Mouse (Mus musculus): ENCODE data around the gene Kifc5b.
"Not testable (repeated sequence)": the region's sequence is repeated elsewhere in the genome, so short reads cannot be mapped to it uniquely, and the experiment has no call there.

The Kifc5b gene

DNA sequence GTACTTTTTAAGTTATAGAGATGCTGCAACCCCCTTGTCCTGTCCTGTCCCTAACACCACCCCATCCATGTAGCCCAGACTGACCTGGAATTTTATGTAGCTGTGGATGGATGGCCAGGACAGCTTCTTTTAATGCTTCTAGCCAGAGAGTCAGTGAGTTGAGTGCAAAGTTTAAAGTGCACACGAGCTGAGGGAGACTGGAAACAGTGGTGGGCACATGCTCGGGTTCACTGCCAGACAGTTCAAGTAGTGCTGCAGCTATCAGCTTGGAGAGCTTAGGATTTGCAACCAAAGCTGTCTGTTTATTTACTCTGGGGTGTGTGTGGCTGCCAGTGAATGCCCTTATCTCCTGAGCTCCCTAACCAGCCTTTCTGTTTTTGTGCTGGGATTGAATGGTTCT is 2.6 kb downstream of the Kifc5b start:
- not testable (repeated sequence) for DNase-seq (ENCODE audit: low read depth)

DNA sequence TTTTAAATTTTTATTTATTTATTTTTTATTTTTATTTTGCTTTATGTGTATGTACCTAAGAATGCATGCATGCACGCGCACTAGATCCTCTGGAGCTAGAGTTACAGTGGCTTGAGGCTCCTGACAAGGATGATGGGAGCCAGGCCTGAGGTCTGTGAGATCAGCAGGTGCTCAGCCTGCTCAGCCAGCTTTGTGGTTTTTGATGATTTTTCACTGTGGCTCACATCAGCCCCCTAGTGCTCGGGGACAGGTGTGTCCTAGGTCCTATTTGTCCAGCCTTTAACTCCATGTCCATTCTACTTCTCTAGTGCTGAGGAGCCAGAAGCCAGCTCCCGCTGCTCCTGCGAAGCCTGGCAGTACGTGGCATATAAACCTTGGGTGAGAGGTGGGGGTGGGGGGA is 5.5 kb downstream of the Kifc5b start:
- not testable (repeated sequence) for DNase-seq (ENCODE audit: low read depth)

- DNase-seq (ENCODE audit: low read depth), result not testable (repeated sequence)
Measured at GRCm38 (mm10) chr17:26925414-26925813, 8.5 kb downstream of the Kifc5b start.

DNA sequence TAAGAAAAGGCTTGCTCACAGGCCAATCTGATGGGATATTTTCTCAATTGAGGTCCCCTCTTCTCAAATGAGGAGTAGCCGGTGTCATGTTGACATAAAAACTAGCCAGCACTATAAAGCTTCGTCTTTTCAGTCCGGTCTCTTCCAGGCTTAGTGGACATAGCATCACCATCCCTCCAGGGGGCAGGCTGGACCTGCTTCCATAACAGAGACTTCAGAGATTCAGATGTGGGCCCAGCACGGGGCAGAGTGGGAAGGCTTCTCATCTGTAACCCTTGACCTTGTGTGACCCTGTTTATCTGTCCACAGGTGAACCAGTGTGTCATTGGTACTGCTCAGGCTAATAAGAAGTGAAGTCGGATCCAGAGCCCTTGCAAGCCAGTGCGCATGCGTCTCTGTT is 14.9 kb downstream of the Kifc5b start:
- not testable (repeated sequence) for DNase-seq (ENCODE audit: low read depth)

DNA sequence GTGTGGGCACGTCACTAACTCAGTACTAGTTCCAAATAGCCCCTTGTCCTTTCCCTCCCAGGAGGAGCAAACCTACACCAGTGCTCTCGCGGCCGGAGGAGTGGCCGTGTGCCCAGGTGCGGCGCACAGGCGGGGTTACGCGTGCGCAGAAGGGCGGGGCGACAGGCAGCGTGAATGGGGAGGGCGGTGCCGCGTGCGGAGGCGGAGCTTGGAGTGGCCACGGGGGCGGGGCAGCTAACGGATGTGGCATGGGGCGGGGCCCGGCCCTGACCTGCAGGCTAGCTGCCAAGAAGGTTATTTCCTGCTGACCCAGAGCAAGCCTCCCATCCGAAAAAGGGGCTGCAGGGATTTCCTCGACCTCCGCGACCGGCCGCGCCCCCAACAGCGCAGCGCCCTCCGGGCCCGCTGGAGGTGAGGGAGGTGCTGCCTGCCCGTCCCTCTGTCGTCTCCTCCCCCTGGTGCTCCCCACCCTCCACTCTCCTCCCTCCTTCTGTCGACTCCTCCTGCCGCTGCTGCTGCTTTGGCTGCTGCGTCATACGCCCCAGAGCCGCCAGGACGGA is 16.0 kb downstream of the Kifc5b start, which contains the start of gene Phf1:
Gene Phf1, plus strand, starts transcription at position 214 of the 560 bp plus-strand sequence.
- peak; percentile 81 for DNase-seq (ENCODE audit: low read depth)

GRCm38 (mm10) chr17:26933419-26933818 is 16.5 kb downstream of the Kifc5b start:
- no peak for DNase-seq (ENCODE audit: low read depth)

DNA sequence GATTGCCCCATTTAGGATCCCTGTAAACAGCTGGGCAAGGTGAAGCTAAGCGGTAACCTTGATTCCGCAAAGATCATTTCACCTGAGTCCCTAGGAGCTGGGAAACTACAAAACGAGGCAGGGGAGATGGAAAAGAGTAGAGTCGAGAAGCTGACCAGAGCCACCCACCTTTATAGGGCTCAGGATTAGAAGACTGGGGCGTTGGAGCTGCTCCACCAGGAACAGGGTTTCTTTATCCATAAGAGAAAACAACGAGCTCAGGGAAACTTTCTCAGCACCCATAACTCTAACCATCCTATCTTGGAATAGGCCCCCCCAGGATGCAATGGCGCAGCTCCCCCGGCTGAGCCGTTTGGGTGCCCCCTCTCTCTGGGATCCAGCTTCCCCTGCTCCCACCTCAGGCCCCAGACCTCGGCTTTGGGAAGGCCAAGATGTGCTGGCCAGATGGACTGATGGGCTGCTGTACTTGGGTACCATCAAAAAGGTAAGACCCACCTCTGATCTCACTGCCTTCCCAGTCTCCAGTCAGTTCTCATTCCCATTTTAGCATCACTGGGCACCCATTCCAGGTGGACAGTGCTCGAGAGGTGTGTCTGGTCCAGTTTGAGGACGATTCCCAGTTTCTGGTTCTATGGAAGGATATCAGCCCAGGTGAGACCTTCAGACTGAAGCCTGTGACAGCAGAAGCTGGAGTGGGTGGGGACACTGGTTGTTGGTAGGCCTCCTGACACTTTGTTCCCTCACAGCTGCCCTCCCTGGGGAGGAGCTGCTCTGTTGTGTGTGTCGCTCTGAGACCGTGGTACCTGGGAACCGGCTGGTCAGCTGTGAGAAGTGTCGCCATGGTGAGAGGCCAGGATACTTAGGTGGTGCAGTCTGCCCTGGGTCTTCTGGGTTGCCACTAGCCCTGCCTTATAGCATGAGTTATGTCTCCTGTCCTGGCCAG is 17.3 kb downstream of the Kifc5b start:
- no peak for DNase-seq (ENCODE audit: low read depth)

- no peak for DNase-seq (ENCODE audit: low read depth)
Measured at GRCm38 (mm10) chr17:26935027-26935426, 18.1 kb downstream of the Kifc5b start.

DNA sequence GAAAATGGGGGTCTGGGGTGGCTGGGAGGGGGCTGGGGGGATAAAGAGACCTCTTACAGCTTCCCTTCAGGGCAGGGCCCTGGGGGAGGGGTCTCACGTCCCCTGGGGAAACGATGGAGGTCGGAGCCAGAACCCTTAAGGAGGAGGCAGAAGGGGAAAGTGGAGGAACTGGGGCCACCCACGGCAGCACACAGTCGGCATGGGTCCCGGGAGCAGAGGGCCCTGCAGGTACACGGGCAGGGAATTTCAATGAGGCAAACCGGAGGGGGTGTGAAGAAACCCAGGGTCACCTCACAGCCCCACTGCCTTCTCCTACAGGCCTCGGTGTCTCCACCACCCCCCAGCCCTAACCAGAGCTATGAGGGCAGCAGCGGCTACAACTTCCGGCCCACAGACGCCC is 19.6 kb downstream of the Kifc5b start:
- no peak for DNase-seq (ENCODE audit: low read depth)

DNA sequence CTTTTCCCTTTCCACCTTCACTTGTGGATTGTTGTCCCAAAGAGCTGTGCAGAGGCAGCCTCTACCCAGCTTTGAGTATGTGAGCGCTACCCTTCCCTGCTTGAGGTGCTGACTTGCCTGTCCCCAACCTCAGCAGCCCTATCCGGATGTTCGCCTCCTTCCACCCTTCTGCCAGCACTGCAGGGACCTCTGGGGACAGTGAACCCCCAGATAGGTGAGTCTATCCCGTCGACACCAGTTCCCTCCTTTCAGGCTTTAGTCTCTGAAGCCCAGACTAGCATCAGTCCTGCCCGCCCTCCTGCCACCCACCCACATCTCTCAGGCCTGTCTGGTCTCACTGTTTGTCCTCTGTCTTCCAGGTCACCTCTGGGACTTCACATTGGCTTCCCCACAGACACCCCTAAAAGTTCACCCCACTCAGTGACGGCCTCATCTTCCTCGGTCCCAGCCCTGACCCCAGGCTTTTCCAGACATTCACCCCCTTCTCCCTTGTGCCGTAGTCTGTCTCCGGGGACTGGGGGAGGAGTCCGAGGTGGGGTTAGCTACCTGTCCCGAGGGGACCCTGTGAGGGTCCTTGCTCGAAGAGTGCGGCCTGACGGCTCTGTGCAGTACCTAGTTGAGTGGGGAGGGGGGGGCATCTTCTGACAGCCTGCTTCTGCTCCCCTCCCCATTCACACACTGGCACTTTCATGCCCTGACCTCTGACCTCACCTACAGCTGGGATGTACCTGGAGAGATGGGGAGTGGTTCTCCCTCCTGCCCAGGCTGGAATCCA is 20.2 kb downstream of the Kifc5b start:
- no peak for DNase-seq (ENCODE audit: low read depth)

- DNase-seq (ENCODE audit: low read depth), result no peak
Measured at GRCm38 (mm10) chr17:26937883-26938695, 21.2 kb downstream of the Kifc5b start.

GRCm38 (mm10) chr17:26938731-26939130 is 21.8 kb downstream of the Kifc5b start:
- DNase-seq (ENCODE audit: low read depth), result no peak

DNA sequence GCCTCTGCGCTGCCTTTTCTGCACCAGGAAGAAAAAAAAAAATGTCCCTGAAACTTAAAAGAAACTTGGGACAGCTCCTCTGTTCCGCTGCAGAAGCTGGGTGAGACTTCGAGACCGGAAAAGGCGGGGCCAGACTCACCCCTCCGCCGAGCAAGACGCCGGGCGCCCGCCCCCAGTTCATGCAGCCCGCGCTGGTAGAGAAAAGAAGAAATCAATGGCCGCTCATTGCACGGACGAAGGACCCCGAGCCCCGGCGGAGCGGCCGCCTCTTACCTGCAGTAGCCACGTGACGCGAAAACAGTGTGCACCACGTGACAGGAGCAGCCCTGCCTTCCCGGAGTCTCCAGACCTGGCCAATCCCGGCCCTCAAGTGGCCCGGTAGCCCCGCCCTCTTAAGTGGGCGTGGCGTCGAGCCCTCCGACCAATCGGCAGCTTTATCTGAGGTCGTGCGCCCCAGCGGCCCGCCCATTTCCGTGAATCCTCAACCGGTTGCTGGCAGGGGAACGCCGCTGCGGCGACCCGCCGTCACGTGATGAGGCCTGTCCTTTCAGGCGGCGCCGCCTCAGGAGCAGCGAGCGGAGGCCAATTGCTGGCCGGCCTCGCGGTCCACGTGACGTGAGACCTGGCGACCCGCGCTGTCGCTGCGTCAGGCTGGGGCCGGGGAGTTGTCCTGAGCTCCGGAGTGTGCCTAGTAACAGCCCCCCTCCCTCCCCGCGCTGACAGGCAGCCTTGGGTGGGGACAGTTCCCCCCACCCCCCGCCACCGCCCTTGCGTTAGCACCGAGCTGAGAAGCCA is 22.5 kb downstream of the Kifc5b start, which contains the start of gene Cuta:
Gene Cuta, minus strand, starts transcription at position 392 of the 795 bp plus-strand sequence.
- peak; percentile 99 for DNase-seq (ENCODE audit: low read depth)

DNA sequence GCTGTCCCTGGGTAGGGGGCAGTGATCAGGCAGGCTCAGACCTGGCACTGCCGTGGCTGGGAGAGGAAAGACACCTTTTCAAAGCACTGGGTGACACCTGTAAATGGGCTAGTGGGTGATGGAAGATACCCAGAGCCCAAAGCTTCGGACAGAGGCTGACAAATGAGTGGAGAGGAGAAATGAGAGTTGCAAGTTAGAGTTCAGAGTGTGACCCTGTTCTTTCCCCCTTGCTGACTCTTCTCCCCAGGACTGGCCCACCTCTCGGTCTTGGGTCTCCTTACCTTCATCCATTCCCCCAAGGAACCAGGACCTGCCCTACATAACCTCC is 23.0 kb downstream of the Kifc5b start:
- no peak for DNase-seq (ENCODE audit: low read depth)

DNA sequence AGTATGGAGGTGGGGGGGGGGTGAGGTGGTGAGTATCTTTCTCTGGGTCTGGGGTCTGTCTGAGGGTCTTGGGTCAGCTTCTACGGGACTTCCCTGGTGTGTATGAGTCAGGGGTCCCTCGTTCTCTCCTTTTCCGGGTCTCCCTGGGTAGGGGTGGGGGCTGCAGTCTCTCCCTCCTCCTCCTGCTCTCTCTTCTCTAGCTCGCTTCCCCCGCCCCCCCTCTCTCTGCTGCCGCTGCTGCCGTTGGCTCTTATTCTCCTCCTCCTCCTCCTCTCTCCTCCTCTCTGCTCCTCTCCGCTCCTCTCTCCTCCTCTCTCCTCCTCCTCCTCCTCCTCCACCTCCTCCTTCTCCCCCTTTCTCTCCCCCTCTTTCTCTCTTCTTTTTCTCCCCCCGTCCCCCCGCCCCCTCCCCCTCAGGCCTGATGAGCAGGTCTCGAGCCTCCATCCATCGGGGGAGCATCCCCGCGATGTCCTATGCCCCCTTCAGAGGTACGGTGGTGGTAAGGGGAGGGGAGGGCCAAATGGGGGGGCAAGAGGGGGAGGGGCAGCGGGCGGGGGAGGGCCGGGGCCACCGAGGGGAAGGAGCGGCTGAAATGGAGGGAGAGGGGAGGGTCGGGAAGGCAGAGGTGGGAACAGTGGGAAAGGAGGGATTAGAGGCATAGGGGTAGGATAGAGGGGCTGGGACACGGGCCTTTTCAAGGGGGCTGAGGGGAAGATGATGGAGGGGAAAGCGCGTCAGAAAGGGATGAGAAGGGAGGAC is 24.3 kb downstream of the Kifc5b start, which contains the start of gene Syngap1:
Gene Syngap1, plus strand, starts transcription at position 223 of the 759 bp plus-strand sequence.
- no peak for DNase-seq (ENCODE audit: low read depth)

DNA sequence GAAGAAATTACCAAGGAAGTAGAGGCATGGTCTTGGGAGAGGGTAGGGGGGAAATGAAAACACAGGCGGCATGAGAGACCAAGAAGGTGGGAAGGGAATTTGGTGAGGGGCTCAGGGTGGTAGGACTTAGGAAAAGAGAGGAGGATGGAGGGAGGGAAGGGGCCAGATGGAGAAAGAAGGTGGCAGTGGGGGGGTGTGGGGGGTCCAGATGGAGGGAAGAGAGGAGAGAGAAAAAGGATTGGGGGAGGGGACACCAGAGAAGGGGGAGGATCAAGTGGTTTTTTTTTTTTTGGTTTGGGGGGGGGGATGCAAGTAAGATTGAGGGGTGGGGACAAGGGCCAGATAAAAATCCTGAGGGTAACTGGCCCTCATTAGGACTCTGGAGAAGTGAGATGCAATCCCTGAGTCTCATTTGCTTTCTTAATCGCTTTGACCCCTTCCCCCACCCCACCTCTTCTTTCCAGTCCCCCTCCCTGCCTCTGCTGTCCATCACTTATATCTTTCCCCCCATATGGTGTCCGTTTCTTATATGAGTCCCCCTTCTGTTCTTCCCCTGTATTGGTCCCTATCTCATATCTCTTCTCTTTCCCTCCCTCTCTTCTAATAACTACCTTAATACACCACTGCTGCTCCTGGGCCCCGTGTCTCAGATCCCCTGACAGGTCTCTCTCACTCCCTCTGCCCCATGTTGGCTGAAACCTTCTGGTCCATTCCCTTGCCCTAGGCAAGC is 25.1 kb downstream of the Kifc5b start:
- no peak for DNase-seq (ENCODE audit: low read depth)

DNA sequence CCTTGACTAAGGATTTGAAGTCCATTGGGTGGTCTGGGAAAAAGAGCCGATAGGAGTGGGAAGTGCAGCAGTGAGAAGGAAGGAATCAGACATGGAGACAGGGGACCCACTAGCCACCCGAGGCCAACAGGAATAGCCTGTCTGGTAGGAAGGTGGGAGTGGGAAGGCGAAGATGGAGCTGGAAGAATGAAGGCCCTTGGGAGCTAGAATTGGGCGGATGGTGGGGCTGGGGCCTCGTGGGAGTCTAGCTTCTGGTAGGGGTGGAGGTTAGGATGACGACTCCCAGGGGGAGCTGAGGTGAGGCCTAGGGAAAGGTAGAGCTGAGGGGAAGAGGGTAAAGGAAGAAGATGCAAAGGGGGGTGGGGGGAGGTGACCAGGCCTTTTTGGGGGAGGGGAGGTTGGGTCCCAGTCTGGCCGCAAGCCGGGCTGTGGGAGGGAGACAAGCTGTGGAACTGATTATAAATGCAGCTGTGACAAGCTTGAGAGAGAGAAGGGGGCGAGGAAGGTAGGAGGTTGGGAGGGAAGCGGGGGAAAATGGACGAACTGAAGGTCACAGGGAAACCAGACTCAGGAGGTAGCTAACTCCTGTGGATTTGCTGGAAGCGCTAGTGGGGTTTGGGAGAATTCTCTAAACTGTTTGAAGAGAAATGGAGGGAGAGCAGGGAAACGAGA is 29.1 kb downstream of the Kifc5b start:
- no peak for DNase-seq (ENCODE audit: low read depth)

GRCm38 (mm10) chr17:26946567-26946966 is 29.7 kb downstream of the Kifc5b start:
- no peak for DNase-seq (ENCODE audit: low read depth)
